Mouse (Mus musculus): ENCODE measurements around the gene Myl12a. TPM values are rescaled to one million over a fixed set of nuclear protein-coding genes. Genes with fewer than 3 reads are reported as not detected.

Myl12a gene
- 29.9 TPM for polyA plus RNA-seq (2014; fragmentation: Illumina TruSeq; extraction: RNeasy Lipid Tissue Mini Kit (QIAGEN cat#74804); ENCODE audit: low read depth, low replicate concordance)

DNA sequence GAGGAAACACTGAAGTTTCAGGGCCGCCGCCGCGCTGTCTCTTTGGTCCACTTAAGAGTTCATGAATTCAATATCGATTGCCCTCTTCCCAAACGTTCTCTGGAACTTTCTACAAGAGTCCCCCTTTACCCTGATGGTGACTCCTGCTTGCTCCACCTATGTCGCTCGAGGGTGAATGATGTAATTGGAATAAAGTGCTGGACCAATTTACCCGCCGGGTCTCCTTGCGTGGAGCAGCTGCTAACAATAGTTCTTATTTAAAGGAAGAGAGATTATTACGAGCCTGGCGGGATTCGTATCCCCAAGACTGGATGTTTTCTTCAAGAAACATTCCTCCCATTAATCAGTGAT is at the start of gene Myl12a:
Myl12a (minus strand) TSS at position 135 of the 351 bp plus-strand sequence.

DNA sequence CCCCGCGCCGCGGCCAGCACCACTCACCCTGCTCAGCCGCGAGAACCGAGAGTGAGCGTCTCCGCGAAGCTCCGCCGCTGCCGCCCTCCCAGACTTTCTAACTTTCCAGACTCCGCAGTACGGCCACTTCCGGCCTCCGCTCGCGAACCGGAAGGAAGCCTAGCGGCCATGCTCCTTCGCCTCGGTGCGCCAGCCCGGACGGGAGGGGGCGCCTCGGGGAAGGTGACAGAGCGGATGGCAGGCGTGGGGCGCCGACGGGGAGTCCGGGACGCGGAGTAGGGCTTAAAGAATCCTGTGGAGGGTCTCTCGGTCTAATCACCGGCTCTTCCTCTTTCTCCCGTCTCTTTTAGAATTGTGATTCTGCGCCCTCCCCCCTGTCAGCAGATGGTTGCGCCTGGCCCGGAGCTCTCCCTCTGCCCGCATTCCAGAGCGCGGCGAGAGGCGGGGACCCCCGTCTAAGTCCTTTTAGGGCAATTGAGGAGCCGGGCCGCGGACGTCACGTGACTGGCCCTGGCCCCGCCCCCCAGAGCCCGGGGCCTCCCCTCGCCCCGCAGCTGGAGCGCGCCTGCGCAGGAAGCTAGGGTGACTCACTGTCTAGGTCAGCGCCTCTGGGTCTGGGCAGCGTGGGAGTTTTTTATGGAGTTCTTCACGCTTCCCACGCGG is 466 bp downstream of the Myl12a start, which contains the start of gene Myom1:
Myom1 (plus strand) TSS at position 553 of the 663 bp plus-strand sequence.

Other genes starting within 250 kb of the Myl12a start
- 40.4 TPM for gene Tgif1, start 149.3 kb downstream of the Myl12a start, polyA plus RNA-seq (2014; fragmentation: Illumina TruSeq; extraction: RNeasy Lipid Tissue Mini Kit (QIAGEN cat#74804); ENCODE audit: low read depth, low replicate concordance)
- gene Myom1, start 245 bp downstream of the Myl12a start, polyA plus RNA-seq (2014; fragmentation: Illumina TruSeq; extraction: RNeasy Lipid Tissue Mini Kit (QIAGEN cat#74804); ENCODE audit: low read depth, low replicate concordance), result 4.3 TPM
- 31.2 TPM for gene Lpin2, start 179.7 kb upstream of the Myl12a start, polyA plus RNA-seq (2014; fragmentation: Illumina TruSeq; extraction: RNeasy Lipid Tissue Mini Kit (QIAGEN cat#74804); ENCODE audit: low read depth, low replicate concordance)